Mouse (Mus musculus) kidney, postnatal 0 days (tissue): ENCODE results near the gene 1110059E24Rik. TPM values are rescaled to one million over a fixed set of nuclear protein-coding genes. Genes with fewer than 3 reads are reported as not detected.

Experiments
- ATAC-seq: fragments of 200-750 bp; cut with Nextera tagmentation; replicated peaks from 2 replicates; pipeline ENCODE4 v1.8.0; 2017; ENCODE audit warnings: low read depth, moderate number of reproducible peaks, moderate TSS enrichment, moderate library complexity; ENCODE audit not compliant: low FRiP score
- DNase-seq: peaks from one replicate; pipeline ENCODE4 v3.0.0-alpha.2; 2016; ENCODE audit warnings: low spot score
- H3K27ac ChIP-seq: fragments of 300-500 bp; sonication (generic); 2 replicates; pipeline ENCODE4 v1.5.1; 2014; ENCODE audit warnings: mild to moderate bottlenecking
- H3K27me3 ChIP-seq: fragments of 300-500 bp; sonication (generic); 2 replicates; pipeline ENCODE4 v1.6.1; 2014; ENCODE audit warnings: low read length, mixed read lengths; ENCODE audit not compliant: insufficient read depth
- H3K36me3 ChIP-seq: fragments of 300-500 bp; sonication (generic); 2 replicates; pipeline ENCODE4 v1.6.1; 2014; ENCODE audit warnings: low read length, mixed read lengths; ENCODE audit not compliant: insufficient read depth
- H3K4me1 ChIP-seq: fragments of 300-500 bp; sonication (generic); replicated peaks from 2 replicates; pipeline ENCODE4 v1.6.1; 2014; ENCODE audit warnings: antibody characterized with exemption, low read length, mixed read lengths; ENCODE audit not compliant: insufficient read depth
- H3K4me2 ChIP-seq: fragments of 300-500 bp; sonication (generic); 2 replicates; pipeline ENCODE4 v1.6.1; 2014; ENCODE audit warnings: mild to moderate bottlenecking, low read length, moderate library complexity, mixed read lengths
- H3K4me3 ChIP-seq: fragments of 300-500 bp; sonication (generic); replicated peaks from 2 replicates; pipeline ENCODE4 v1.5.1; 2014; ENCODE audit warnings: low read depth, low read length
- H3K9ac ChIP-seq: fragments of 300-500 bp; sonication (generic); 2 replicates; pipeline ENCODE4 v1.6.1; 2014; ENCODE audit warnings: low read depth, low read length
- H3K9me3 ChIP-seq: fragments of 300-500 bp; sonication (generic); replicated peaks from 2 replicates; pipeline ENCODE4 v1.6.1; 2016; ENCODE audit warnings: low read length, inconsistent platforms, mixed read lengths
- CTCF ChIP-seq: IDR thresholded peaks from 2 replicates; pipeline ENCODE4 v1.5.1; 2016; ENCODE audit warnings: antibody characterized with exemption, low read depth, mild to moderate bottlenecking, moderate library complexity
- WGBS: fragments of 180-500 bp; shearing (Covaris S2); extraction: QIAGEN DNeasy Blood & Tissue Kit; methylation state at CpG from one replicate; pipeline ENCODE4 v1.1.7; 2014; 5-methylcytosine and 5-hydroxymethylcytosine counted together
- polyA plus RNA-seq: library from polyadenylated mRNA; unstranded; fragments of >200 nt; fragmentation: Nextera tagmentation; extraction: Ambion mirVana; gene quantifications from 2 replicates; pipeline ENCODE4 v1.2.1, GENCODE M21; 2015

The 1110059E24Rik gene
- polyA plus RNA-seq, 1 experiment from 2014 or later: 59.0 TPM

GRCm38 (mm10) chr19:21549713-21550112 is 103.1 kb downstream of the 1110059E24Rik start:
- Histone ChIP-seq H3K4me3 (no peak overlapping the region), H3K27ac (no peak overlapping the region), H3K9me3 (no peaks in the 10 kb centered on the region), H3K4me2 (no peak overlapping the region), H3K9ac (no peak overlapping the region), H3K27me3 (no peaks in the 10 kb centered on the region), H3K4me1 (no peaks in the 10 kb centered on the region), H3K36me3 (no peaks in the 10 kb centered on the region)
- no peak for ATAC-seq
- WGBS: 90% methylated on average over 3 of the region's 3 CpGs
- no peak for DNase-seq
- TF ChIP-seq CTCF: no peak

DNA sequence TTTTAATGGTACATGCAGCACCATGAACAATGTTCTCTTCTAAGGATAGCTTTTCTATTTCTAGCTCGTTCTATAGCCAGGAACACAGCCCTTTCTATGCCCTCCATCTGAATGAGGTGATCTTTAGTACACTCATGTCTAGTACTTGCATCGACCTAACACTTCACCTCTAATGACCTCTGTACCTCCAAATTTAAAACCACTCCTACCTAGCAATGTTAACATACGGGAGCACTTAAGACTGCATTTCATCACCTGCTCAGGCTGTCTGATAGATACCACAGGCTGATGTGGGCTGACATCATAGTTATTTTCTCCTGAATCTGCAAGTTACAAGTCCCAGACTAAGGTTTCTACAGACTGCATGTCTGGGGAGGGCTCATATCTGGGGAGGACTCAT is 103.8 kb downstream of the 1110059E24Rik start:
- Histone ChIP-seq H3K27me3 (no peaks in the 10 kb centered on the region), H3K4me2 (no peak overlapping the region), H3K9me3 (no peaks in the 10 kb centered on the region), H3K27ac (no peak overlapping the region), H3K9ac (no peak overlapping the region), H3K36me3 (no peaks in the 10 kb centered on the region), H3K4me3 (no peak overlapping the region), H3K4me1 (no peaks in the 10 kb centered on the region)
- 72% methylated on average over 3 of the region's 3 CpGs for WGBS
- DNase-seq (no peak), ATAC-seq (no peak)
- no peak for TF ChIP-seq CTCF

DNA sequence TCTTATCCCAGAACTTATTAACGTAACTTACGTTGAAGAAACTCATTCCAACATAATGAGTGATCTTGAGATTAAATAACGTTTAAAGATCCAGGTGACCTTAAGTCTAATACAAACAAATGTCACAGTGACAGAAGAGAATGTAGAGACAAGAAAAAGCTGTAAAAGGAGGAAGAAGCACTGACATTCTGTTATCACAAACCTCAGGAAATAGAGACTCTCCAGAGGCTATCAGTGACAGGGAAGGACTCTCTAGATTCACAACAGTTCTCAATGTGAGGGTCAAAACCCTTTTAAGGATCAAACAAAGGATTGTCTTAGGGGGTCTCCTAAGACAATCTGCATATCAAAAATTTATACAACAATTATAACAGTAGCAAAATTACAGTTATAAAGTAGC is 115.7 kb downstream of the 1110059E24Rik start:
- no peak overlapping the region for H3K9ac ChIP-seq
- no peak overlapping the region for H3K4me2 ChIP-seq
- no peak for TF ChIP-seq CTCF
- H3K9me3 ChIP-seq: no peaks in the 10 kb centered on the region
- H3K4me1 ChIP-seq: no peaks in the 10 kb centered on the region
- H3K27ac ChIP-seq: no peak overlapping the region
- H3K36me3 ChIP-seq: no peaks in the 10 kb centered on the region
- 46% methylated on average over 3 of the region's 3 CpGs for WGBS
- ATAC-seq (no peak), DNase-seq (no peak)
- H3K4me3 ChIP-seq: no peak overlapping the region
- no peaks in the 10 kb centered on the region for H3K27me3 ChIP-seq

Other genes starting within 250 kb of the 1110059E24Rik start
- 0.05 and 0.15 TPM in 2 replicates for gene Gda, start 179.5 kb downstream of the 1110059E24Rik start, polyA plus RNA-seq
- 42.9 and 45.3 TPM in 2 replicates for gene Abhd17b, start 209 bp upstream of the 1110059E24Rik start, polyA plus RNA-seq
- gene Cemip2, start 125.4 kb upstream of the 1110059E24Rik start, polyA plus RNA-seq: 14.1 and 16.3 TPM in 2 replicates